Comparison of ENCODE assay signal across 21 mouse cellular contexts in the genomic region with DNA sequence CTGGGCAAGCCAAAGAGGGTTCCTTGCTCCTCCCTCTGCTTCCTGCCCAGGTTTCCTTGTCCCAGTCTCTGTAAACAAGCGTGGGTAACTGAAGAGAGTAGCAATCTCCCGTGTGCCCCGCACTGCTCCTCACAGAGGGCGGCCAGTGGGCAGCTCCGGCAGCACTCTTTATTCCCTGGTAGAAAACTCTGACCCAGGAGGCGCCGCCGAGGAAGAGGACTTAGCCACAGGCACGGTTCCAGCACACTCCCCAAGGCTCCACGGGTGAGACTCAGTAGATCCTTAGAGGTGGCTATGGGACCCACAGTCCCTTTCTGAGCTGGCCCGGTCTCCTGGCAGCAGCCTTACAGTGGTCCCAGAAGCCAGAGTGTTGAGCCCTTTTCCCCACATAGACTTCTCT. TPM values are rescaled to one million over a fixed set of nuclear protein-coding genes. Genes with fewer than 3 reads are reported as not detected.
"Had no signal": no experiment of that assay in that cellular context is flagged by ENCODE, and none has a peak within 500 bp of the region (broad histone marks: within the 10 kb centered on the region; RNA-seq: fewer than 3 reads in every experiment).

No protein-coding gene starts in this region.

- ATAC-seq: midbrain, embryonic 16.5 days had no signal

- H3K4me1 ChIP-seq: midbrain, embryonic 12.5 days; neural tube, embryonic 13.5 days; neural tube, embryonic 15.5 days had no signal

- H3K27me3 ChIP-seq: neural tube, embryonic 13.5 days had no signal

- H3K27ac ChIP-seq: midbrain, embryonic 10.5 days; midbrain, embryonic 12.5 days; neural tube, embryonic 13.5 days; neural tube, embryonic 15.5 days had no signal

- DNase-seq: lung, adult 18-20 months; lung, embryonic 14.5 days; lung, postnatal 10 days; lung, postnatal 4 days; midbrain, embryonic 14.5 days; retina, postnatal 1 day; right cerebral cortex, adult 18-20 months; right cerebral cortex, postnatal 25 days; right cerebral cortex, postnatal 4 days; spleen, adult 18-20 months; thymus, adult 2 months; thymus, postnatal 25 days; thymus, postnatal 4 days had no signal

- H3K36me3 ChIP-seq: midbrain, embryonic 10.5 days; midbrain, embryonic 12.5 days; neural tube, embryonic 13.5 days; neural tube, embryonic 15.5 days had no signal

- H3K4me2 ChIP-seq: lung, embryonic 14.5 days; midbrain, embryonic 12.5 days; neural tube, embryonic 13.5 days; neural tube, embryonic 15.5 days had no signal

- H3K4me3 ChIP-seq: midbrain, embryonic 10.5 days; midbrain, embryonic 12.5 days; myocyte; neural tube, embryonic 13.5 days; neural tube, embryonic 15.5 days had no signal

- H3K9ac ChIP-seq: lung, embryonic 14.5 days; midbrain, embryonic 12.5 days; neural tube, embryonic 13.5 days; neural tube, embryonic 15.5 days had no signal

- H3K9me3 ChIP-seq: midbrain, embryonic 10.5 days; midbrain, embryonic 12.5 days; neural tube, embryonic 13.5 days; neural tube, embryonic 15.5 days had no signal

RNA-seq across cellular contexts. Expression of a gene that starts 50.1 kb away (rescaled TPM):
- polyA plus RNA-seq: myocyte; neural tube, embryonic 11.5 days; small intestine, adult 2 months had no signal
